Mouse (Mus musculus): ENCODE data around the gene Rab33b.

DNA sequence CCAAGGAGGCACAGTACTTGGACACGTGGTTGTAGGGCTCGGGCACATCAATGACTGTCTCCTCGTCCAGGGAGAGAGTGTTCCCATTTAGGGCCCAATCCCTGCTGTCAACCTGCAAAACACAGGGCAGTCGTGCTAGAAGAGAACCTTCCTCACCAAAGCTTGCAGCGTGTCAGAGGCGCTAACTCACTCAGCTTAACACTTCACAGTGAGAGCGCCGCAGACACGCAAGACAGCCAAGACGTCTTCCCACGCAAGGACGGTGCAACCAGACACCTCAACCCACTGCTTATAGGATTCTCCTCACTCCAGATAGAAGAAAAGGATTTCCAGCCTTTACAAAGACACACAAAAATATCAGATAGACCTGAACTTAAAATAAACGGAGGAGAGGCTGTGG lies 43.2 kb downstream of the Rab33b start:
- TF ChIP-seq POLR2A (IDR thresholded peaks at IDR 0.05; ENCODE audit: borderline replicate concordance, control insufficient read depth, low read depth, low read length) (no peak), CTCF (IDR thresholded peaks at IDR 0.05; ENCODE audit: control insufficient read depth, insufficient read depth, low read length) (no peak)
